In genomic region chr13:55346745-55347144, GRCm38 (mm10) we compare ENCODE assay signal across 25 mouse cellular contexts. TPM values are rescaled to one million over a fixed set of nuclear protein-coding genes. Genes with fewer than 3 reads are reported as not detected.
A peak's percentile ranks its signal among the peaks of the same experiment; 100 is the strongest.
DNase-seq lines count a peak whose midpoint lies in the region; ATAC-seq and TF ChIP-seq lines count a peak whose summit lies in the region.
"Had no signal": no experiment of that assay in that cellular context is flagged by ENCODE, and none has a peak within 500 bp of the region (broad histone marks: within the 10 kb centered on the region; RNA-seq: fewer than 3 reads in every experiment).

No protein-coding gene starts in this region.

- no peak for TF ChIP-seq POLR2A in lung, adult 2 months (IDR thresholded peaks at IDR 0.05; ENCODE audit: borderline replicate concordance, extremely low read depth, low read depth, low read length)

- H3K9ac ChIP-seq in heart, embryonic 12.5 days, result no peak overlapping the region
- no peak overlapping the region for H3K9ac ChIP-seq in hindbrain, embryonic 15.5 days
- H3K9ac ChIP-seq in hindbrain, embryonic 12.5 days, result no peak overlapping the region
- H3K9ac ChIP-seq in lung, embryonic 14.5 days, result no peak overlapping the region
- no peak overlapping the region for H3K9ac ChIP-seq in midbrain, embryonic 11.5 days (ENCODE audit: low read length)
- H3K9ac ChIP-seq in midbrain, embryonic 16.5 days (ENCODE audit: low read depth, low read length), result no peak overlapping the region
- H3K9ac ChIP-seq: embryonic facial prominence, embryonic 12.5 days; forebrain, embryonic 13.5 days had no signal

- no peak for DNase-seq in heart, postnatal 36 days
- peak; percentile 17 for DNase-seq in lung, embryonic 14.5 days
- DNase-seq in lung, adult 2 months, result no peak
- DNase-seq in midbrain, embryonic 11.5 days (ENCODE audit: low spot score, missing footprints), result peak; percentile 83
- DNase-seq: adrenal gland, adult 8-10 months; adrenal gland, postnatal 14 days; adrenal gland, postnatal 36 days; B cell, adult 2 months; cerebellum, adult 11-12 months; cerebellum, adult 2 months; cerebellum, adult 9-10 months; cerebellum, postnatal 10 days; cerebellum, postnatal 25 days had no signal

- H3K4me1 ChIP-seq in heart, embryonic 12.5 days (replicated peaks), result no peaks in the 10 kb centered on the region
- H3K4me1 ChIP-seq in hindbrain, embryonic 15.5 days (replicated peaks), result no peaks in the 10 kb centered on the region
- no peaks in the 10 kb centered on the region for H3K4me1 ChIP-seq in hindbrain, embryonic 12.5 days
- no peaks in the 10 kb centered on the region for H3K4me1 ChIP-seq in lung, embryonic 14.5 days (ENCODE audit: insufficient read depth)
- no peaks in the 10 kb centered on the region for H3K4me1 ChIP-seq in lung, adult 2 months (ENCODE audit: control insufficient read depth, insufficient read depth, low read length)
- H3K4me1 ChIP-seq in midbrain, embryonic 11.5 days (ENCODE audit: control insufficient read depth, insufficient read depth, low read length), result no peaks in the 10 kb centered on the region
- H3K4me1 ChIP-seq in midbrain, embryonic 16.5 days (ENCODE audit: control insufficient read depth, insufficient read depth, low read length), result no peaks in the 10 kb centered on the region
- H3K4me1 ChIP-seq: embryonic facial prominence, embryonic 10.5 days; embryonic facial prominence, embryonic 12.5 days; forebrain, embryonic 13.5 days had no signal

- intact Hi-C loops in heart, postnatal 36 days (cut with DNase I), result no loop called here

- no peak for TF ChIP-seq CTCF in lung, embryonic 14.5 days (IDR thresholded peaks at IDR 0.05; ENCODE audit: low read depth)
- no peak for TF ChIP-seq CTCF in lung, adult 2 months (IDR thresholded peaks at IDR 0.05; ENCODE audit: insufficient read depth, low read length)

- WGBS in heart, embryonic 12.5 days, result 78% methylated on average over 11 of the region's 11 CpGs
- WGBS in hindbrain, embryonic 15.5 days, result 90% methylated on average over 11 of the region's 11 CpGs
- 86% methylated on average over 11 of the region's 11 CpGs for WGBS in hindbrain, embryonic 12.5 days
- 73% methylated on average over 11 of the region's 11 CpGs for WGBS in lung, embryonic 14.5 days
- WGBS in lung, adult 2 months, result 68% methylated on average over 11 of the region's 11 CpGs
- 92% methylated on average over 11 of the region's 11 CpGs for WGBS in midbrain, embryonic 11.5 days
- 91% methylated on average over 11 of the region's 11 CpGs for WGBS in midbrain, embryonic 16.5 days

- H3K27me3 ChIP-seq in heart, embryonic 12.5 days (replicated peaks), result no peaks in the 10 kb centered on the region
- H3K27me3 ChIP-seq in hindbrain, embryonic 15.5 days, result no peaks in the 10 kb centered on the region
- no peaks in the 10 kb centered on the region for H3K27me3 ChIP-seq in hindbrain, embryonic 12.5 days
- H3K27me3 ChIP-seq in lung, embryonic 14.5 days (ENCODE audit: insufficient read depth, low read length), result no peaks in the 10 kb centered on the region
- H3K27me3 ChIP-seq in midbrain, embryonic 11.5 days (ENCODE audit: control insufficient read depth, insufficient read depth, low read length), result no peaks in the 10 kb centered on the region
- no peaks in the 10 kb centered on the region for H3K27me3 ChIP-seq in midbrain, embryonic 16.5 days (ENCODE audit: control insufficient read depth, insufficient read depth, low read depth, low read length)
- H3K27me3 ChIP-seq: CH12.LX; embryonic facial prominence, embryonic 12.5 days; forebrain, embryonic 13.5 days; Patski had no signal

- peaks cover 72% of the 10 kb centered on the region for H3K36me3 ChIP-seq in heart, embryonic 12.5 days
- peaks cover 73% of the 10 kb centered on the region for H3K36me3 ChIP-seq in hindbrain, embryonic 15.5 days
- peaks cover 75% of the 10 kb centered on the region for H3K36me3 ChIP-seq in hindbrain, embryonic 12.5 days
- peaks cover 77% of the 10 kb centered on the region for H3K36me3 ChIP-seq in lung, embryonic 14.5 days (ENCODE audit: insufficient read depth)
- peaks cover 41% of the 10 kb centered on the region for H3K36me3 ChIP-seq in midbrain, embryonic 11.5 days (ENCODE audit: control insufficient read depth, insufficient read depth, low read length)
- H3K36me3 ChIP-seq in midbrain, embryonic 16.5 days (ENCODE audit: control insufficient read depth, insufficient read depth, low read length), result peaks cover 51% of the 10 kb centered on the region

- 0 out of 2 replicates have a peak, but pooled peaks have one; percentile 15 for ATAC-seq in heart, embryonic 12.5 days (ENCODE audit: insufficient number of reproducible peaks, low FRiP score)
- ATAC-seq in hindbrain, embryonic 15.5 days (ENCODE audit: low FRiP score, low read depth), result 0 out of 2 replicates have a peak, but pooled peaks have one; percentile 27
- ATAC-seq in hindbrain, embryonic 12.5 days (ENCODE audit: low FRiP score), result no peak
- ATAC-seq in lung, embryonic 14.5 days (ENCODE audit: insufficient read depth), result no peak
- ATAC-seq in midbrain, embryonic 11.5 days (ENCODE audit: low FRiP score), result no peak
- no peak for ATAC-seq in midbrain, embryonic 16.5 days
- ATAC-seq: activated CD4-positive, CD25-positive, alpha-beta regulatory T cell, adult 4 months; CD4-positive, CD25-positive, alpha-beta regulatory T cell, adult 4 months; forebrain, embryonic 13.5 days; Patski had no signal

- no peak overlapping the region for H3K4me2 ChIP-seq in heart, embryonic 12.5 days
- H3K4me2 ChIP-seq in hindbrain, embryonic 15.5 days, result no peak overlapping the region
- no peak overlapping the region for H3K4me2 ChIP-seq in hindbrain, embryonic 12.5 days (replicated peaks)
- no peak overlapping the region for H3K4me2 ChIP-seq in lung, embryonic 14.5 days
- no peak overlapping the region for H3K4me2 ChIP-seq in midbrain, embryonic 11.5 days
- H3K4me2 ChIP-seq in midbrain, embryonic 16.5 days (ENCODE audit: low read length), result no peak overlapping the region
- H3K4me2 ChIP-seq: embryonic facial prominence, embryonic 12.5 days; forebrain, embryonic 13.5 days had no signal

- 0 out of 2 replicates have a peak overlapping the region, but pooled peaks have one; percentile 10 for H3K27ac ChIP-seq in heart, embryonic 12.5 days (ENCODE audit: poor library complexity, severe bottlenecking)
- no peak overlapping the region for H3K27ac ChIP-seq in hindbrain, embryonic 15.5 days (replicated peaks)
- H3K27ac ChIP-seq in hindbrain, embryonic 12.5 days, result no peak overlapping the region
- no peak overlapping the region for H3K27ac ChIP-seq in lung, embryonic 14.5 days (ENCODE audit: low read depth)
- H3K27ac ChIP-seq in midbrain, embryonic 11.5 days (ENCODE audit: low read depth, low read length), result no peak overlapping the region
- H3K27ac ChIP-seq in midbrain, embryonic 16.5 days (ENCODE audit: low read length), result no peak overlapping the region
- H3K27ac ChIP-seq: embryonic facial prominence, embryonic 10.5 days; embryonic facial prominence, embryonic 12.5 days; forebrain, embryonic 13.5 days had no signal

- no peaks in the 10 kb centered on the region for H3K9me3 ChIP-seq in heart, embryonic 12.5 days (replicated peaks)
- H3K9me3 ChIP-seq in hindbrain, embryonic 15.5 days, result no peaks in the 10 kb centered on the region
- no peaks in the 10 kb centered on the region for H3K9me3 ChIP-seq in hindbrain, embryonic 12.5 days (replicated peaks)
- H3K9me3 ChIP-seq in lung, embryonic 14.5 days (ENCODE audit: low read depth, low read length), result no peaks in the 10 kb centered on the region
- no peaks in the 10 kb centered on the region for H3K9me3 ChIP-seq in midbrain, embryonic 11.5 days (ENCODE audit: control insufficient read depth, low read length)
- no peaks in the 10 kb centered on the region for H3K9me3 ChIP-seq in midbrain, embryonic 16.5 days (replicated peaks; ENCODE audit: control insufficient read depth, low read length, poor library complexity, severe bottlenecking)
- H3K9me3 ChIP-seq: embryonic facial prominence, embryonic 10.5 days; embryonic facial prominence, embryonic 12.5 days; forebrain, embryonic 13.5 days; G1E had no signal

- no peak overlapping the region for H3K4me3 ChIP-seq in heart, embryonic 12.5 days
- H3K4me3 ChIP-seq in hindbrain, embryonic 15.5 days, result no peak overlapping the region
- no peak overlapping the region for H3K4me3 ChIP-seq in hindbrain, embryonic 12.5 days
- H3K4me3 ChIP-seq in lung, embryonic 14.5 days (ENCODE audit: low read depth, low read length), result no peak overlapping the region
- H3K4me3 ChIP-seq in lung, adult 2 months (replicated peaks; ENCODE audit: extremely low read depth, low read depth, low read length), result no peak overlapping the region
- no peak overlapping the region for H3K4me3 ChIP-seq in midbrain, embryonic 11.5 days (ENCODE audit: low read depth, low read length)
- H3K4me3 ChIP-seq in midbrain, embryonic 16.5 days (ENCODE audit: low read depth, low read length), result no peak overlapping the region
- H3K4me3 ChIP-seq: embryonic facial prominence, embryonic 10.5 days; embryonic facial prominence, embryonic 12.5 days; forebrain, embryonic 13.5 days had no signal

RNA-seq across cellular contexts. Expression of gene Lman2, which starts 15.8 kb away (rescaled TPM):
- polyA plus RNA-seq in heart, embryonic 12.5 days (2016; fragmentation: Nextera tagmentation; extraction: Ambion mirVana), result 105 and 106 TPM in 2 replicates
- total RNA-seq in heart, postnatal 36 days (2021), result 10 to 100 TPM; 47.7 to 48.1 TPM
- 49.5 and 50.1 TPM in 2 replicates for polyA plus RNA-seq in hindbrain, embryonic 15.5 days (2015; fragmentation: Nextera tagmentation; extraction: Ambion mirVana)
- polyA plus RNA-seq in hindbrain, embryonic 12.5 days (2016; fragmentation: Nextera tagmentation; extraction: Ambion mirVana), result 88.1 and 92.8 TPM in 2 replicates
- polyA plus RNA-seq in lung, embryonic 14.5 days (2014; fragmentation: Nextera tagmentation; extraction: Ambion mirVana), result 105 and 106 TPM in 2 replicates
- polyA plus RNA-seq in lung, adult 2 months (2012; rRNA removed), result 76.2 and 80.8 TPM in 2 replicates
- 75.3 and 82.5 TPM in 2 replicates for polyA plus RNA-seq in midbrain, embryonic 11.5 days (2014; fragmentation: Nextera tagmentation; extraction: Ambion mirVana)
- 43.4 and 50.3 TPM in 2 replicates for polyA plus RNA-seq in midbrain, embryonic 16.5 days (2015; fragmentation: Nextera tagmentation; extraction: Ambion mirVana)

RNA-seq across cellular contexts. Expression of gene Mxd3, which starts 17.1 kb away (rescaled TPM):
- 14.7 and 15.2 TPM in 2 replicates for polyA plus RNA-seq in heart, embryonic 12.5 days (2016; fragmentation: Nextera tagmentation; extraction: Ambion mirVana)
- under 1 TPM; 0.33 to 0.53 TPM for total RNA-seq in heart, postnatal 36 days (2021)
- 11.3 and 14.4 TPM in 2 replicates for polyA plus RNA-seq in hindbrain, embryonic 15.5 days (2015; fragmentation: Nextera tagmentation; extraction: Ambion mirVana)
- 22.2 and 24.3 TPM in 2 replicates for polyA plus RNA-seq in hindbrain, embryonic 12.5 days (2016; fragmentation: Nextera tagmentation; extraction: Ambion mirVana)
- 45.6 and 46.2 TPM in 2 replicates for polyA plus RNA-seq in lung, embryonic 14.5 days (2014; fragmentation: Nextera tagmentation; extraction: Ambion mirVana)
- polyA plus RNA-seq in lung, adult 2 months (2012; rRNA removed), result 1.5 and 2.7 TPM in 2 replicates
- polyA plus RNA-seq in midbrain, embryonic 11.5 days (2014; fragmentation: Nextera tagmentation; extraction: Ambion mirVana), result 26.9 and 30.6 TPM in 2 replicates
- polyA plus RNA-seq in midbrain, embryonic 16.5 days (2015; fragmentation: Nextera tagmentation; extraction: Ambion mirVana), result 6.9 and 7.9 TPM in 2 replicates

RNA-seq across cellular contexts. Expression of gene Rgs14, which starts 22.8 kb away (rescaled TPM):
- 0.42 and 0.52 TPM in 2 replicates for polyA plus RNA-seq in heart, embryonic 12.5 days (2016; fragmentation: Nextera tagmentation; extraction: Ambion mirVana)
- 1 to 10 TPM in 1 of 2 experiments, under 1 TPM in 1; 0.47 to 1.0 TPM for total RNA-seq in heart, postnatal 36 days (2021)
- 0.29 and 0.41 TPM in 2 replicates for polyA plus RNA-seq in hindbrain, embryonic 15.5 days (2015; fragmentation: Nextera tagmentation; extraction: Ambion mirVana)
- 0.35 and 0.78 TPM in 2 replicates for polyA plus RNA-seq in hindbrain, embryonic 12.5 days (2016; fragmentation: Nextera tagmentation; extraction: Ambion mirVana)
- 0.69 and 1.0 TPM in 2 replicates for polyA plus RNA-seq in lung, embryonic 14.5 days (2014; fragmentation: Nextera tagmentation; extraction: Ambion mirVana)
- 11.7 and 11.8 TPM in 2 replicates for polyA plus RNA-seq in lung, adult 2 months (2012; rRNA removed)
- polyA plus RNA-seq in midbrain, embryonic 11.5 days (2014; fragmentation: Nextera tagmentation; extraction: Ambion mirVana), result 0.37 and 0.72 TPM in 2 replicates
- 0.34 and 0.62 TPM in 2 replicates for polyA plus RNA-seq in midbrain, embryonic 16.5 days (2015; fragmentation: Nextera tagmentation; extraction: Ambion mirVana)

RNA-seq across cellular contexts. Expression of gene Rab24, which starts 25.0 kb away (rescaled TPM):
- polyA plus RNA-seq in heart, embryonic 12.5 days (2016; fragmentation: Nextera tagmentation; extraction: Ambion mirVana), result 62.0 and 62.3 TPM in 2 replicates
- 10 to 100 TPM; 39.2 to 40.5 TPM for total RNA-seq in heart, postnatal 36 days (2021)
- polyA plus RNA-seq in hindbrain, embryonic 15.5 days (2015; fragmentation: Nextera tagmentation; extraction: Ambion mirVana), result 103 and 108 TPM in 2 replicates
- polyA plus RNA-seq in hindbrain, embryonic 12.5 days (2016; fragmentation: Nextera tagmentation; extraction: Ambion mirVana), result 101 and 105 TPM in 2 replicates
- 74.1 and 80.9 TPM in 2 replicates for polyA plus RNA-seq in lung, embryonic 14.5 days (2014; fragmentation: Nextera tagmentation; extraction: Ambion mirVana)
- polyA plus RNA-seq in lung, adult 2 months (2012; rRNA removed), result 60.4 and 69.2 TPM in 2 replicates
- 87.9 and 88.0 TPM in 2 replicates for polyA plus RNA-seq in midbrain, embryonic 11.5 days (2014; fragmentation: Nextera tagmentation; extraction: Ambion mirVana)
- polyA plus RNA-seq in midbrain, embryonic 16.5 days (2015; fragmentation: Nextera tagmentation; extraction: Ambion mirVana), result 91.0 and 92.2 TPM in 2 replicates

RNA-seq across cellular contexts. Expression of gene Prelid1, which starts 26.4 kb away (rescaled TPM):
- polyA plus RNA-seq in heart, embryonic 12.5 days (2016; fragmentation: Nextera tagmentation; extraction: Ambion mirVana), result 328 and 343 TPM in 2 replicates
- total RNA-seq in heart, postnatal 36 days (2021), result 10 to 100 TPM; 46.7 to 52.5 TPM
- polyA plus RNA-seq in hindbrain, embryonic 15.5 days (2015; fragmentation: Nextera tagmentation; extraction: Ambion mirVana), result 338 and 343 TPM in 2 replicates
- polyA plus RNA-seq in hindbrain, embryonic 12.5 days (2016; fragmentation: Nextera tagmentation; extraction: Ambion mirVana), result 310 and 344 TPM in 2 replicates
- polyA plus RNA-seq in lung, embryonic 14.5 days (2014; fragmentation: Nextera tagmentation; extraction: Ambion mirVana), result 546 and 576 TPM in 2 replicates
- 216 and 247 TPM in 2 replicates for polyA plus RNA-seq in lung, adult 2 months (2012; rRNA removed)
- 404 and 434 TPM in 2 replicates for polyA plus RNA-seq in midbrain, embryonic 11.5 days (2014; fragmentation: Nextera tagmentation; extraction: Ambion mirVana)
- polyA plus RNA-seq in midbrain, embryonic 16.5 days (2015; fragmentation: Nextera tagmentation; extraction: Ambion mirVana), result 319 and 320 TPM in 2 replicates

Comparison
In these comparisons a context has a peak if more than half of its experiments do, and no peak if none do; other contexts are left out.
1. ATAC-seq: peak in heart, embryonic 12.5 days (single experiment) and hindbrain, embryonic 15.5 days (single experiment); none in hindbrain, embryonic 12.5 days (single experiment), lung, embryonic 14.5 days (single experiment), midbrain, embryonic 11.5 days (single experiment) and midbrain, embryonic 16.5 days (single experiment).
2. DNase-seq: peak in lung, embryonic 14.5 days (single experiment) and midbrain, embryonic 11.5 days (single experiment); none in heart, postnatal 36 days (0 of 2) and lung, adult 2 months (single experiment).